Mouse (Mus musculus): ENCODE measurements around the gene Ercc6l. TPM values are rescaled to one million over a fixed set of nuclear protein-coding genes. Genes with fewer than 3 reads are reported as not detected.

The Ercc6l gene
- under 1 TPM; 0.09 to 0.14 TPM for total RNA-seq (2021)

GRCm38 (mm10) chrX:102156618-102157422 is at the start of gene Ercc6l:
TSS of gene Ercc6l (minus strand) at chrX:102157091.
- intact Hi-C loops (cut with DNase I) = loop anchor here (2.0 kb wide), 1 partner anchor 38 kb away; the partner anchor contains the start of gene Pin4
- DNase-seq (ENCODE audit: low spot score in 2 of 2) = peak; percentile 77 to 91

GRCm38 (mm10) chrX:102190840-102191239 is 33.9 kb upstream of the Ercc6l start:
- DNase-seq (ENCODE audit: low spot score in 2 of 2) = no peak
- intact Hi-C loops (cut with DNase I) = no loop called here

GRCm38 (mm10) chrX:102189581-102189980 is 32.7 kb upstream of the Ercc6l start:
- no peak for DNase-seq (ENCODE audit: low spot score in 2 of 2)
- intact Hi-C loops (cut with DNase I) = no loop called here

- intact Hi-C loops (cut with DNase I) = no loop called here
Measured at GRCm38 (mm10) chrX:102188712-102189497, 32.0 kb upstream of the Ercc6l start, which contains the start of gene Rps4x. TSS of gene Rps4x (minus strand) at chrX:102189394.

GRCm38 (mm10) chrX:102187023-102187699 is 30.3 kb upstream of the Ercc6l start:
- intact Hi-C loops (cut with DNase I) = no loop called here

More at GRCm38 (mm10) chrX:102188712-102189497, 32.0 kb upstream of the Ercc6l start, which contains the start of gene Rps4x:
- peak; percentile 74 to 80 for DNase-seq (ENCODE audit: low spot score in 2 of 2)

GRCm38 (mm10) chrX:102182575-102182974 is 25.7 kb upstream of the Ercc6l start:
- intact Hi-C loops (cut with DNase I) = no loop called here
- no peak for DNase-seq (ENCODE audit: low spot score in 2 of 2)

More at GRCm38 (mm10) chrX:102187023-102187699, 30.3 kb upstream of the Ercc6l start:
- DNase-seq (ENCODE audit: low spot score in 2 of 2) = no peak

GRCm38 (mm10) chrX:102175538-102176287 is 18.8 kb upstream of the Ercc6l start:
- intact Hi-C loops (cut with DNase I) = no loop called here
- DNase-seq (ENCODE audit: low spot score in 2 of 2) = no peak

- no peak for DNase-seq (ENCODE audit: low spot score in 2 of 2)
- intact Hi-C loops (cut with DNase I) = no loop called here
Measured at GRCm38 (mm10) chrX:102170900-102171299, 14.0 kb upstream of the Ercc6l start.

GRCm38 (mm10) chrX:102170135-102170534 is 13.2 kb upstream of the Ercc6l start:
- intact Hi-C loops (cut with DNase I) = no loop called here
- no peak for DNase-seq (ENCODE audit: low spot score in 2 of 2)

GRCm38 (mm10) chrX:102169724-102170123 is 12.8 kb upstream of the Ercc6l start:
- intact Hi-C loops (cut with DNase I) = no loop called here
- no peak for DNase-seq (ENCODE audit: low spot score in 2 of 2)

- intact Hi-C loops (cut with DNase I) = no loop called here
- no peak for DNase-seq (ENCODE audit: low spot score in 2 of 2)
Measured at GRCm38 (mm10) chrX:102166986-102167385, 10.1 kb upstream of the Ercc6l start.

GRCm38 (mm10) chrX:102166521-102166920 is 9.6 kb upstream of the Ercc6l start:
- peak in 1 of 2 experiments; percentile 11 for DNase-seq (ENCODE audit: low spot score in 2 of 2)
- intact Hi-C loops (cut with DNase I) = no loop called here

- intact Hi-C loops (cut with DNase I) = no loop called here
- no peak for DNase-seq (ENCODE audit: low spot score in 2 of 2)
Measured at GRCm38 (mm10) chrX:102163529-102163928, 6.6 kb upstream of the Ercc6l start.

- intact Hi-C loops (cut with DNase I) = no loop called here
- no peak for DNase-seq (ENCODE audit: low spot score in 2 of 2)
Measured at GRCm38 (mm10) chrX:102163096-102163495, 6.2 kb upstream of the Ercc6l start.

- intact Hi-C loops (cut with DNase I) = no loop called here
- DNase-seq (ENCODE audit: low spot score in 2 of 2) = no peak
Measured at GRCm38 (mm10) chrX:102160528-102160927, 3.6 kb upstream of the Ercc6l start.

- intact Hi-C loops (cut with DNase I) = no loop called here
- DNase-seq (ENCODE audit: low spot score in 2 of 2) = peak in 1 of 2 experiments; percentile 10
Measured at GRCm38 (mm10) chrX:102159778-102160177, 2.9 kb upstream of the Ercc6l start.

- intact Hi-C loops (cut with DNase I) = loop anchor here (2.0 kb wide), 1 partner anchor 39 kb away; the partner anchor contains the start of gene Pin4
- no peak for DNase-seq (ENCODE audit: low spot score in 2 of 2)
Measured at GRCm38 (mm10) chrX:102157423-102157791, 516 bp upstream of the Ercc6l start.

GRCm38 (mm10) chrX:102141157-102141556 is 15.7 kb downstream of the Ercc6l start:
- intact Hi-C loops (cut with DNase I) = no loop called here

GRCm38 (mm10) chrX:102121321-102121720 is 35.6 kb downstream of the Ercc6l start:
- intact Hi-C loops (cut with DNase I) = no loop called here
- no peak for DNase-seq (ENCODE audit: low spot score in 2 of 2)

More at GRCm38 (mm10) chrX:102141157-102141556, 15.7 kb downstream of the Ercc6l start:
- DNase-seq (ENCODE audit: low spot score in 2 of 2) = no peak

All from left cerebral cortex, postnatal 25 days (tissue).